Mouse (Mus musculus) ES-CJ7 (cell line): ENCODE data around the gene Gm3435.
"Not testable (repeated sequence)": the region's sequence is repeated elsewhere in the genome, so short reads cannot be mapped to it uniquely, and the experiment has no call there.

Experiments used
- DNase-seq: peaks from one replicate; pipeline ENCODE4 v3.0.0; 2011; ENCODE audit warnings: low read depth, low spot score

Gm3435 gene

DNA sequence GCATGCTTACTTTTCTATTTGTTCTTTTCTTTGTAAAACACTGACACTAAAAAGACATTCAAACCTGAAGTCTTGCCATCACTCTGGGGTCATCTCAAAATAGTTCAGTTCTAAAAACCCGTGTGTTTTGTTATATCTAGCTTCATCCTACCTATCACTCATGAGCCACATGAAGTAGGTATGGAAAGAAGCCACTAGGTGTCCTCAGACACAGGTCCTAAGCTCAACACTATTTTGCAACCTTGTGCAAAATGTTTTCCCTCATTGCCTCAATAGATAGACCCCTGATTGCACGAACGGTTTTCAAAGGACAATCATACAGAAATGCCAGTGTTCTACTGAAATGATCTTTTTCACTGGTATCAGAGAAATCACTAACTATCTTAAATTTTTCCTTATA, 30.5 kb downstream of the Gm3435 start:
- DNase-seq: not testable (repeated sequence)

DNA sequence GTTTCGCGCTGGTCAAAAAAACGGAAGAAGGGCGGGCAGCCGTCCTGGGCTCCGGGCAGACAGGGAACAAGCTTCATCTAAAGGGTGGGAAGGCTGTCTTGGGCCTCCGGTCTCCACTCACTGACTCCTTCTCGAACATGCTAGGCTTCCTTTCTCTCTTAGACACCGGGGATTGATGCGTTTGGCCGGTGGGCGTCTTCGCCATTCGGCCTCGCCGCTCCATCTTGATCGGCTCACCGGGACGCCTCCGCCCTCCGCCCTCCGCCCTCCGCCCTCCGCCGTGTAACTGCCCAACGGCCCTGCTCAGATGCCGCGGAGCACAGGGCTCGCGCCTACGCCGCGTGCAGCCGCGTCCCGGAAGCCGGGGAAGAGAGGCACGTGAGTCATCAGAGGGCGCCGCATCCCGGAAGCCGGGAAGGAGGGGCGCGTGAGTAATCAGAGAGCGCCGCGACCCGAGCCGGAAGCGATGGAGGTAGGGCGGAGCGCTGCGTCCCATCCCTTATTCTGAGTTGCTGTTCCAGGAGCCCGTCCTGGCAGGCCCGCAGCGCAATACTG, 31.3 kb downstream of the Gm3435 start, which contains the start of the genes Ermard, Tcte3 and Gm3448:
Ermard (plus strand) TSS at position 34 of the 555 bp plus-strand sequence.
Tcte3 (minus strand) TSS at position 314 of the 555 bp plus-strand sequence.
Gm3448 (minus strand) TSS at position 363 of the 555 bp plus-strand sequence.
- DNase-seq: not testable (repeated sequence)

DNA sequence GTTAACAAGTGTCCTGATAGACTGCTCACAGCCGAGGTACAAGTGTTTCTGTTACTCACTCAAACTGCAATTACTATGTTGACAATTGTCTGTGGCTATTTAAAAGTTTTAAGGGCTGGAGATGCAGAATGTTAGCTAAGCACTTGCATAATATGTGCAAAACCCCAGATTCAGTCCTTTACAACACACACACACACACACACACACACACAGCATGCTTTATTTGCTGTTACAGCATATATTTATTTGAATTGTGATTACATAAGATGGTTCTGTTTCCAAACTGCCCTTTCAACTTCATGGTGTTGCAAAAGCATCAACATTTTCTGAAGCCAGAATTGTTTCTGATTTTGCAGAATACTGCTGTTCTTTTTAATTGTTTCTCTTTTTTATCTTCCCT, 40.4 kb downstream of the Gm3435 start:
- DNase-seq: not testable (repeated sequence)

DNA sequence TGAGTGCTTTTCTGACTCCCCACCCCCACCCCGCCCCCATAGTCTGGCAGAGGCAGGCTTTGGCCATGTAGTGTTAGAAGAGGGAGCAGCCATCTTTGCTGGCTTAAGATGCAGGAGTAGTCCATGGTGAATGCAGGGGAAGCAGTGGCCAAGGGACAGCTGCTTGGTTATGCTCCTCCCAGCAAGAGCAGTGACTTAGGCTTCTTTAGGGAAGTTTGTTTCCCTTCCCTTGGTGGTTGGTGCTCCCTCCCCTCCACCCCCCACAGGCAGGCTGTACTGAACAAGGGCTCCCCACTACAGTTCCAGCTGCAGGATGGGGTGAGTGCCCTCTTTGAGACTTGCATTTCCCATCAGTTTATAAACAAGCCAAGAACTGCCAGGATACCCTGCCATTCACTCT, 42.8 kb downstream of the Gm3435 start:
- peak; percentile 13 for DNase-seq

DNA sequence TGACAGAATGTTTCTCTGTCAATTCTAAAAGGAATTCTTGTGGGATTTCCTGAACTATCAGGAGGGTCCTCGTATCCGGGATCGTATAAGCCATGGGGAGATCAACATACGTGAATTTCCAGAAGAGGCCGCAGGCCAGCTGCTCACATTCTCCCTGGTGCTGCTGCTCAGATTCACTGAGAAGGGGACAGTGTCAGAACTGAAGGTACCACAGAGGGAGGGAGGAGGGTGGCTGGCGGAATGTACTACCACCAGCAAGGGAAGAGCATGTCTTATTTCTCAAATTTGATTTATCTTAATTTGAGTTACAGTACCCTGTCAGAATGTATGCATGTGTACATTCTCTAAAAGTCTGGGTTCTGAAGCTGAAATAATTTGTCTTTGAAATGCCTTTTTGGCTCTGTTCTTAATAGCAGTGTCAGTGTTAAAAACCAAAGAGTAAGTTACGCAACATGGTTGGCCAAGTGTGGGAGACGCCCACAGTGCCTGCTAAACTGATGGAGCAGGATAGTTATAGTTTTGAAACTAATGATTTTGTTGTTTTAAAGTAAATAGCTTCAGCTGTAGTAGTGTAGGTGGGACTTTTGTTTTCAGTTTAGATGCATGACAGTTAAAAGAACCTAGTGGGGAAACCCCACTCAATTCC, 43.3 kb downstream of the Gm3435 start:
- DNase-seq: not testable (repeated sequence)

DNA sequence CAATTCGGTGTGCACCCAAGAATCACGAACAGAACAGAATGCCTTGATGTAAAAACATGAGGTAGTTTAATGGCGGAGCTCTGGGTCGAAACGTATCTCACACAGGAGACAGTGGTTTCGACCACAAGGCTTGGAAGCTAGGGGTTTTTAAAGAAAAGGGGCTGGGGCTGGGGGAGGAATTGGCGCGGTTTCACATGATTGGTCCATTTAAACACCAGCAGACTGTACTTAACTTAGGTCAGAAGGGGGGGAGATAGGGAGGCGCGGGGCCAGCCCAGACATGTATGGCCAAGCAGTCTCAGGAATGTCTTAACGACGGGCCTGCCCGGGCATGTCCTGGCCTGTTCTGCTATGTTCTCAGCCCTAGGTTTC, 43.8 kb downstream of the Gm3435 start:
- not testable (repeated sequence) for DNase-seq

DNA sequence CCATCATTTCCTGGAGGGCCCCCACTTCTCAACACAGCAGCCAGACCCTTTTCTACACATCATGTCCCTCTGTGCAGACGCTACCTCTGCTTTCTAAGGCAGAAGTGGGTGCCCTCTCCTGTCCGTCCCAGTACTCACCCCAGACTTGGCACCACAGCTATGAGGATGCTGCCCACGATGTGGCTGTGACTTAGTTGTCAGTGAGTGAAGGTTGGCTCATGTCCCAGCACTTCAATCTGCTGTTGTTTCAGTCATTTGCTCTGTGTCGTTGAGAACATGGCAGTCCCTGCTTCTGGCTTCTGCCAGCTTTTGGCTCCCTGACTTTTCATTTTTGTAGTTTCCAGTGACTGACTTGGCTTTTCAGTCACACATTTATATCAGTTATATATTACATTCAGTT, 45.9 kb downstream of the Gm3435 start:
- no peak for DNase-seq

DNA sequence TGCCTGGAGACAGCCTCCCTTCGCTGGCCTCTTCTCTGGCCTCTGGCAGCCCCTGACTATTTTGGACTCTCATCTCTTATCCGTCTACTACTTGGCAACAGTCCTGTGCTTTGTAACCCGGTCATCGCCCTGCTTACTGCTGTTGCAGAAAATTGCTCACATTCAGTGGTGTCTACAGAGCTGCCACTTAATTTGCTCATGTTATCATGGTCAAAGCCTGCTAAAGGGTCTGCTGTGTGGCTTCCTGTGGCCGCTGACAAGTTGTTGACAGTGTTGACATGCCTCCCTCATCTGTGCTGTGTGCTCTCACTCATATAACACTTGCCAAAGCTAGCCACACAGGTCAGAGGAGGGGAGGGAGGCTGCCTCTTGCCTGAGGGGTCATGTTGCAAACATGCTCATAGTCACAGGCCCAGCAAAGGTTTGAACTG, 48.2 kb downstream of the Gm3435 start:
- no peak for DNase-seq

DNA sequence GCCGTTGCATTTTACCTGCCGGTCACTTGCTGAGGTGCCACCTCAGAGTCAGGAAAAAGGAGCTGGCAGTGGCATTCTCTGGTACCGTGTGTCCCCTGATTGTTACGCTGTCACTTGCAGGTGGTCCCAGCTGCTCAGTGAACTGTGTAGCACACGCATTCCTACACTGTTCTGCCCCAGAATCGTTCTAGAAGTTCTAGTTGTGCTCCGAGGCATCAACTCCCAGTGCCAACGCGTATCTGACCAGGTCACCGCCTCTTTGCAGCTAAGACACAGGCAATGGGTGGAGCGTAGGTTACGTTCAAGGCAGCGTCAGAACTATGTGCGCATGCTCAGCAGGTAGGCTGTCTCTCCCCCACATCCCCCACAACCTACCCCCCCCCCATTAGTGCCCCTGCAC, 49.7 kb downstream of the Gm3435 start:
- DNase-seq: no peak

DNA sequence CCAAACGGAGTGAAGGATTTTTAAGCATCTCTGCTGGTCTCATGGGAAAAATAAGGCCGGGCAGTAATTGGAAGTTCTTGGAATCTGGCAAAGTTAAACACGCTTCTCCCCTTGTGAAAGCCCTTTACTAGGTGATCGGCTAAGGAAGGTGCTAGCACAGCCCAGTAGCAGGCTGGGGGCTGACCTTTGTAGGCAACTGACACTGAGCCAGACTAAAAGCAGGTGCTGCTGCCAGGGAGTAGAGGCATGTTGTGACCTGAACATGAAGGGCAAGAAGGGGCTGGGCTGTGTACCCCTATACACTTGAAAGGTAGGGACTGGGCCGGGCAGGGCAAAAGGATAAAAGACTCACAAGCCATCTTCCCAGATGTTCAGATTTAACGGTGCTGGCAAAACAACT, 50.4 kb downstream of the Gm3435 start:
- no peak for DNase-seq

DNA sequence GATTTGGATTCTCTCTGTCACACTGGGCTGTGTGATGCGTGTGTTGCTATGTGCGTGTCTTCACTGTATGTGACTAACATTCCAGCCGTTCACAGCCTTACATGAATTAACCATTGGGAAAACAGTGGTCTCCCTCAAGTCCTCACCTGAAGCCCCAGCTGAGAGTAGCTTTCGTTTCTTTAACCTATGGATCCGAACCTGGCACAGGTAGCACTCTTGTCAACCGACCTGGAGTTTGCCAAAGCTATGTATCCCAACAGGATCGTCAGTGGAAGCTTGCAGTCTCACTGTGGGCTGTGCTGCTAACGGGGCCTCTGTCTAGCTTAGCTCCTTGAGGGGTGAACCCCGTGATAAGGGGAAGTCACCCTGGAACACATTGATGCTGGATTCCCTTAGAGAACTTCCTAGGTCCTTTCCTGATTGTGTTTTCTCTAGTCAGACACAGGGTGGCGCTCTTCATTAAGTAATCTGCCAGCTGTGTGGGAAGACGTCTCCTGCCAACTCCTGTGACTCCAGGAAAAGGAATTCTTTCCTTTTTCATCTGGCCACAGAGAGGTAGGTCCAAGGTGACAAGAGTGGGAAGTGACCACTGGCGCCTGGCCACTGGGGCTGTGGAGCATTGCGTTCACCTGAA, 55.5 kb downstream of the Gm3435 start:
- DNase-seq: peak; percentile 74

DNA sequence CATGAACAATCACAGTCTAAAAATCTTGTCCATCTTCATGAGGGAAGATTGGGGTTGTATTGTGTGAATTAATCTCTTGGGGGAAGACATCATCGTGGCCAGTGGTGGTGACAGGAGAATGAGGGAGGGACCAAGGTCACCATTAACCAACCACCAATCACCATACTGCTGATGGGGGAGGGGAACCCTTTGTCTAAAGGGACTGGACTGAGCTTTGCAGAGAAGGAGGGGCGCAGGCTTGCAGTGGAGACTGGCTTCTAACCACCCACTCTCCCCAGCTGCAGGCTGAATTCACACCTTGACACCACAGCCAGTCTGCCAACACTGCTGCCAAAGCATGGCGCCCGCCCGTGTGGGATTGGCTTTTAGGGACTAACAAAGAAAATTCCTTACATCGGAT, 56.1 kb downstream of the Gm3435 start:
- peak; percentile 51 for DNase-seq

DNA sequence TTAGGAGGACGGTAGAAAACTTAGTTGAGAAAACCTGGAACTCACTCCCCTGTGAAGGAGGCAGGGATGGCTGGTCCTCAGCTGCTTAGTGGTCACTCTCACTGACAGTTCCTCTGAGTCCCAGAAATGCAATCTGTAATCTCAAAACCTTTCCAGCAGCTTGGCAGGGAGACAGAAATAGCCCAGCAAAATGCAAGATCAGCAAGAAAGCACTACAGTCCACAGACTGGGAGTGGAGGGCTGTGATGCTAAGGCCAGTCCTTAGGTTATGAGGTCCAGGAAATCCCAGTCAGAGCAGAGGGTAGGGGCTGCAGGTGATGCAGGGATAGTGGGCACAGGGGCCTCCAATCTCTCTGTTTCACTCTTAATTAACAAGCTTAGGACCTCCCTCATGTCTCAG, 56.9 kb downstream of the Gm3435 start:
- DNase-seq: no peak

DNA sequence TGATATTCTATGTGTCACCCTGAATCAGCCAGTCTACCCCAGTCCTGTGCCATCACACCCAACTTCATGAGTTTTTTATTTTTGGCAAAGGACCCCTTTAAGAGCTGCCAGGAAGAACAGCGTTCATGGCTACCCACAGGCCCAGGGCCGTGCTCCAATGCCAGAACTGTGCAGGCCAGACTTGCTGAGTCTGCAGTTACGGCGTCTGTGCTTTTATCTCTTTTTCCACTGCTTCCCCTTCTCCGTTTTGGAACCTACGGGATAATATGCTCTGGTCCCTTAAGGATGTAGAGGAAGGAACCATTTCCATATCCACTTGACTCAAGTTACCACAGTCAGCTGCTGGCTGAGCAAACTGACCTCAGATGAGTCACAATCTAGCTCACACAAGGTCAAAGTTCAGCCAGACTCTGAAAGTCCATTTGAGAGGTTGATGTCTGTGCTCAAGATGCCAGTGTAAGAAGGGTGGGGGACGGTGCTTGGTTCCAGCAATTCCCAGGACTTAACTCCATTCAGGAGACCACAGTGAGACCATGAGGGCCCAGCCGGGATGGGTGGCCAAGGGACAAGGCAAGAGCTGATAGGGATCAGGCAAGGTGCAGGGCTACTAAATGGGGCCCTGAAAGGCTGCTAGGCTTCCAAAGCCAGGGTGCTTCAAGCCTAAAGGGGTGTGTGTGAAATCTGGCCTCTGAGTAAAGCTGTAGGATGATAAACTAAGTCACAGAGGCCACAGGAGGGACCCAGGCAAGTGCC, 58.2 kb downstream of the Gm3435 start:
- no peak for DNase-seq

DNA sequence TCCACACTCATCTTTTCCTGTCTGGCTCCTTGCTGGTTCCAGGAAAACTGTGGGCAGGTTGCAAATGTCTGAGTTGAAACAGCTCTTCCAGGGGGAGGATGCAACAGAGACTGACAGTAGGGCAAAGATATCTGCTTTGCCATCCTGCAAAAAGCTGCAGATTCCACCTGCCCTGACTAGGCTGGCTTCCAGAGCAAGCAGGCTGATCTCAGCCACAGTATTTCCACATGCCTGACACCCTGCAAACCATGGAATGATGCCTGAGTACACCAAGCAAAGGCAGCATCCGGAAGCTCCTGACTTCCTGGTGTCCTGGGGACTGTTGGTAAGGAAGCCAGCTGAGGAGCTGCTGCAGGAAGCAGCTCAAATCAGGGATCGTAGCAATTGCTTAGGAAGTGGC, 59.1 kb downstream of the Gm3435 start:
- DNase-seq: no peak
